20 mouse cellular contexts compared by ENCODE assay signal in the genomic region with DNA sequence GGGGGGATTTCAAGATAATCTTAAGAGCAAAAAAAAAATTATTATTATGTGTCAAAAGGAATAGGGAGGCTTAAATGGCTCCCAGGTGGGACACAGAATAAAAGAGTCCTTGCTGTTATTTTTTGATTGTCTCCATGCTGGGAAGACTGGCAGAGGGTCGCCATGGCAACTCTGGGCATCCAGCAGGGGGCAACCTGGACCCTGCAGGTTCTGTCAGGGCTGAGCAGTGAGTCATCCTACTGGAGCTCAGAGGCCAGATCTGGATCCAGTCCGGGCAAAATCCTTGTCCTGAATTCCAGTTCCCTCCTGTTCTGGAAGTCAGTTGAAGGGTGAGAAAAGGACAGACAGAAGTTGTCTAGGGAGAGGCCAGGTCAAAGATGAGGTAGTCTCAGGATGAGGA.
DNase-seq lines count a peak whose midpoint lies in the region; ATAC-seq and TF ChIP-seq lines count a peak whose summit lies in the region.
"Had no signal": no experiment of that assay in that cellular context is flagged by ENCODE, and none has a peak within 500 bp of the region (broad histone marks: within the 10 kb centered on the region; RNA-seq: fewer than 3 reads in every experiment).

No protein-coding gene starts in this region.

- H3K27me3 ChIP-seq in intestine, postnatal 0 days (replicated peaks; ENCODE audit: control insufficient read depth, insufficient read depth, low read length) = no peaks in the 10 kb centered on the region
- no peaks in the 10 kb centered on the region for H3K27me3 ChIP-seq in intestine, embryonic 15.5 days (replicated peaks)
- H3K27me3 ChIP-seq in lung, postnatal 0 days (replicated peaks; ENCODE audit: insufficient read depth, low read length) = no peaks in the 10 kb centered on the region
- H3K27me3 ChIP-seq in embryonic facial prominence, embryonic 10.5 days (replicated peaks; ENCODE audit: low read depth, poor library complexity, severe bottlenecking) = peaks cover 4% of the 10 kb centered on the region; the same call in 1 of the 2 replicates
- H3K27me3 ChIP-seq: embryonic facial prominence, embryonic 12.5 days had no signal

- no peak overlapping the region for H3K4me2 ChIP-seq in intestine, postnatal 0 days (replicated peaks; ENCODE audit: low read depth)
- no peak overlapping the region for H3K4me2 ChIP-seq in intestine, embryonic 15.5 days (replicated peaks)
- H3K4me2 ChIP-seq in lung, postnatal 0 days (replicated peaks; ENCODE audit: low read depth, low read length) = no peak overlapping the region
- H3K4me2 ChIP-seq: embryonic facial prominence, embryonic 12.5 days; forebrain, embryonic 15.5 days; heart, embryonic 15.5 days; limb, embryonic 15.5 days; midbrain, embryonic 11.5 days; neural tube, embryonic 13.5 days had no signal

- no peak overlapping the region for H3K4me3 ChIP-seq in intestine, postnatal 0 days (ENCODE audit: low read depth, low read length)
- H3K4me3 ChIP-seq in intestine, embryonic 15.5 days (replicated peaks) = no peak overlapping the region
- H3K4me3 ChIP-seq in lung, postnatal 0 days (ENCODE audit: low read depth, low read length) = no peak overlapping the region
- H3K4me3 ChIP-seq in embryonic facial prominence, embryonic 10.5 days = no peak overlapping the region
- H3K4me3 ChIP-seq: embryonic facial prominence, embryonic 12.5 days; erythroblast, embryonic 14.5 days; forebrain, embryonic 15.5 days; heart, embryonic 15.5 days; limb, embryonic 15.5 days; neural tube, embryonic 13.5 days had no signal

- TF ChIP-seq POLR2A in brain, embryonic 14.5 days (IDR thresholded peaks at IDR 0.05; ENCODE audit: borderline replicate concordance, extremely low read depth, insufficient read depth, insufficient read length, poor library complexity, severe bottlenecking) = no peak

- no peak for ATAC-seq in intestine, postnatal 0 days
- ATAC-seq in intestine, embryonic 15.5 days = no peak
- ATAC-seq in lung, postnatal 0 days = no peak
- ATAC-seq: forebrain, embryonic 15.5 days had no signal

- no peaks in the 10 kb centered on the region for H3K36me3 ChIP-seq in intestine, postnatal 0 days (ENCODE audit: control insufficient read depth, insufficient read depth)
- no peaks in the 10 kb centered on the region for H3K36me3 ChIP-seq in intestine, embryonic 15.5 days
- H3K36me3 ChIP-seq in lung, postnatal 0 days (ENCODE audit: insufficient read depth, low read length) = no peaks in the 10 kb centered on the region
- H3K36me3 ChIP-seq in embryonic facial prominence, embryonic 10.5 days (replicated peaks) = no peaks in the 10 kb centered on the region
- H3K36me3 ChIP-seq: embryonic facial prominence, embryonic 12.5 days; forebrain, embryonic 15.5 days; G1E; heart, embryonic 15.5 days; limb, embryonic 15.5 days; neural tube, embryonic 13.5 days had no signal

- H3K9ac ChIP-seq in intestine, postnatal 0 days (ENCODE audit: low read depth, low read length) = no peak overlapping the region
- H3K9ac ChIP-seq in intestine, embryonic 15.5 days = no peak overlapping the region
- no peak overlapping the region for H3K9ac ChIP-seq in lung, postnatal 0 days (replicated peaks; ENCODE audit: low read depth)
- H3K9ac ChIP-seq: embryonic facial prominence, embryonic 12.5 days; forebrain, embryonic 15.5 days; heart, embryonic 15.5 days; limb, embryonic 15.5 days; neural tube, embryonic 13.5 days had no signal

- no peaks in the 10 kb centered on the region for H3K9me3 ChIP-seq in intestine, postnatal 0 days (ENCODE audit: control insufficient read depth)
- no peaks in the 10 kb centered on the region for H3K9me3 ChIP-seq in intestine, embryonic 15.5 days
- H3K9me3 ChIP-seq in lung, postnatal 0 days (ENCODE audit: low read length) = no peaks in the 10 kb centered on the region
- no peaks in the 10 kb centered on the region for H3K9me3 ChIP-seq in embryonic facial prominence, embryonic 10.5 days
- H3K9me3 ChIP-seq: embryonic facial prominence, embryonic 12.5 days; forebrain, embryonic 15.5 days; G1E; heart, embryonic 15.5 days; limb, embryonic 15.5 days; neural tube, embryonic 13.5 days had no signal

- DNase-seq in lung, postnatal 0 days (ENCODE audit: low spot score) = no peak
- DNase-seq in lung, postnatal 4 days = no peak
- peak; percentile 39 for DNase-seq in MN1 (ENCODE audit: low spot score)
- no peak for DNase-seq in brain, embryonic 14.5 days (ENCODE audit: low read depth)
- DNase-seq in embryonic facial prominence, embryonic 10.5 days (ENCODE audit: low spot score) = no peak
- DNase-seq: gastrocnemius, postnatal 36 days; kidney, adult 8-10 months; kidney, postnatal 4 days; lung, postnatal 36 days; thymus, postnatal 25 days had no signal

- no peaks in the 10 kb centered on the region for H3K4me1 ChIP-seq in intestine, postnatal 0 days (replicated peaks; ENCODE audit: control insufficient read depth, insufficient read depth, low read length)
- no peaks in the 10 kb centered on the region for H3K4me1 ChIP-seq in intestine, embryonic 15.5 days (replicated peaks)
- H3K4me1 ChIP-seq in lung, postnatal 0 days (ENCODE audit: insufficient read depth, low read depth, low read length) = no peaks in the 10 kb centered on the region
- H3K4me1 ChIP-seq in embryonic facial prominence, embryonic 10.5 days = peaks cover 35% of the 10 kb centered on the region
- H3K4me1 ChIP-seq: heart, embryonic 15.5 days had no signal

- WGBS in intestine, postnatal 0 days = 41% methylated on average over 2 of the region's 2 CpGs
- 36% methylated on average over 2 of the region's 2 CpGs for WGBS in intestine, embryonic 15.5 days
- WGBS in lung, postnatal 0 days = 34% methylated on average over 2 of the region's 2 CpGs
- WGBS in embryonic facial prominence, embryonic 10.5 days = 50% methylated on average over 2 of the region's 2 CpGs

- TF ChIP-seq CTCF in intestine, postnatal 0 days (IDR thresholded peaks at IDR 0.05; ENCODE audit: low read depth) = 0 out of 2 replicates have a peak, but pooled peaks have one; percentile 15
- TF ChIP-seq CTCF in lung, postnatal 0 days (IDR thresholded peaks at IDR 0.05) = 0 out of 2 replicates have a peak, but pooled peaks have one; percentile 6
- peak; percentile 14; the same call in 1 of the 2 replicates for TF ChIP-seq CTCF in brain, embryonic 14.5 days (IDR thresholded peaks at IDR 0.05; ENCODE audit: borderline replicate concordance, extremely low read depth, insufficient read depth, insufficient read length)

- H3K27ac ChIP-seq in intestine, postnatal 0 days (ENCODE audit: low read depth, low read length) = no peak overlapping the region
- no peak overlapping the region for H3K27ac ChIP-seq in intestine, embryonic 15.5 days
- H3K27ac ChIP-seq in lung, postnatal 0 days (ENCODE audit: low read length) = no peak overlapping the region
- H3K27ac ChIP-seq in embryonic facial prominence, embryonic 10.5 days (replicated peaks) = no peak overlapping the region
- H3K27ac ChIP-seq: embryonic facial prominence, embryonic 12.5 days; heart, embryonic 15.5 days; limb, embryonic 15.5 days; neural tube, embryonic 13.5 days had no signal

- no peak for TF ChIP-seq EP300 in lung, postnatal 0 days (IDR thresholded peaks at IDR 0.05)
